Mouse (Mus musculus) myocyte (in vitro differentiated cells): Measurements from ENCODE around the gene Grifin.

ENCODE experiments used
- E2F4 ChIP-seq: IDR thresholded peaks from one replicate; pipeline ENCODE4 v1.6.1; 2011; ENCODE audit warnings: mild to moderate bottlenecking, control low read depth, moderate library complexity; ENCODE audit not compliant: insufficient read depth
- MAX ChIP-seq: IDR thresholded peaks from one replicate; pipeline ENCODE4 v1.6.1; 2011; ENCODE audit warnings: low read depth, mild to moderate bottlenecking, control low read depth
- POLR2A ChIP-seq: IDR thresholded peaks from one replicate; pipeline ENCODE4 v1.6.1; 2011; ENCODE audit warnings: low read depth, mild to moderate bottlenecking, control low read depth, moderate library complexity; ENCODE audit not compliant: insufficient read length
- POLR2AphosphoS2 ChIP-seq: IDR thresholded peaks from one replicate; pipeline ENCODE4 v1.6.1; 2011; ENCODE audit warnings: low read depth, control low read depth; ENCODE audit not compliant: insufficient read length
- REST ChIP-seq: IDR thresholded peaks from one replicate; pipeline ENCODE4 v1.6.1; 2011; ENCODE audit warnings: mild to moderate bottlenecking, control low read depth, moderate library complexity; ENCODE audit not compliant: insufficient read depth, insufficient read length
- TCF12 ChIP-seq: IDR thresholded peaks from one replicate; pipeline ENCODE4 v1.6.1; 2011; ENCODE audit warnings: mild to moderate bottlenecking, control low read depth; ENCODE audit not compliant: poor library complexity, insufficient read depth, severe bottlenecking
- USF1 ChIP-seq: IDR thresholded peaks from one replicate; pipeline ENCODE4 v1.6.1; 2011; ENCODE audit warnings: low read depth, mild to moderate bottlenecking, control low read depth, moderate library complexity

DNA sequence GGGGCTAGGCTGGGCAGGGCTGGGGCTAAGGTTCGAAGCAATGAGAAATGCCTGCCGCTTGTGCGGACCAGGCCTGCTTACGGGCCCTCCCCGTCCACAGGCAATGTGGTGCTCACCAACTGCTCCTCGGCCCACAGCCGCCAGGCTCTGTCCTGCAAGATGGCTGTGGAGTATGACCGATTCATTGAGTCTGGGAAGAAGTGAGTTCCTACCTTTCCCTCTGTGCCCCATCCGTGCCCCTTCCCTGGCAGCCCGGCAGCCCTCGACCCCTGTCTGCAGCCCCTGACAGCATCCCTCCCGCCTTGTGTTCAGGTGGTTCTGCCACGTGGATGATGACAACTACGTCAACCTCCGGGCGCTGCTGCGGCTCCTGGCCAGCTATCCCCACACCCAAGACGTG is 47.3 kb upstream of the Grifin start:
- no peak for TF ChIP-seq POLR2A
- no peak for TF ChIP-seq USF1
- no peak for TF ChIP-seq REST
- TF ChIP-seq E2F4, result no peak
- no peak for TF ChIP-seq POLR2AphosphoS2
- TF ChIP-seq MAX, result no peak
- TF ChIP-seq TCF12, result no peak
